Mouse (Mus musculus): ENCODE data around the gene Cab39l.

- TF ChIP-seq POLR2A (IDR thresholded peaks at IDR 0.05; ENCODE audit: control insufficient read depth, extremely low read depth, insufficient read depth, low read length, poor library complexity) (no peak), CTCF (IDR thresholded peaks at IDR 0.05; ENCODE audit: borderline replicate concordance, control insufficient read depth, extremely low read depth, insufficient read depth, low read length, poor library complexity) (no peak)
Observed at GRCm38 (mm10) chr14:59632067-59632466, 191.3 kb downstream of the Cab39l start.

Data from thymus, adult 2 months (tissue).